Mouse (Mus musculus) erythroblast, adult 5-6 weeks (primary cell): ENCODE measurements around the gene Stard13. TPM values are rescaled to one million over a fixed set of nuclear protein-coding genes. Genes with fewer than 3 reads are reported as not detected.

Experiments used
- ATAC-seq: replicated peaks from 2 replicates; pipeline ENCODE4 v1.8.0; 2016; ENCODE audit warnings: moderate number of reproducible peaks, mild to moderate bottlenecking, moderate TSS enrichment, inconsistent platforms; ENCODE audit not compliant: poor library complexity, low FRiP score, severe bottlenecking
- total RNA-seq, 2 experiments: library from RNA; stranded (forward) in 1 of 2; stranded (reverse) in 1 of 2; fragments of 150-400 nt in 1 of 2; fragments of 200-764, 138-1000 nt in 1 of 2; gene quantifications; 2 replicates each; pipeline versions ENCODE4 v1.2.3 to v1.2.4; 2015 to 2017; ENCODE audit warnings: low replicate concordance in 2 of 2

The Stard13 gene
- total RNA-seq, 2 experiments from 2014 or later = not detected

DNA sequence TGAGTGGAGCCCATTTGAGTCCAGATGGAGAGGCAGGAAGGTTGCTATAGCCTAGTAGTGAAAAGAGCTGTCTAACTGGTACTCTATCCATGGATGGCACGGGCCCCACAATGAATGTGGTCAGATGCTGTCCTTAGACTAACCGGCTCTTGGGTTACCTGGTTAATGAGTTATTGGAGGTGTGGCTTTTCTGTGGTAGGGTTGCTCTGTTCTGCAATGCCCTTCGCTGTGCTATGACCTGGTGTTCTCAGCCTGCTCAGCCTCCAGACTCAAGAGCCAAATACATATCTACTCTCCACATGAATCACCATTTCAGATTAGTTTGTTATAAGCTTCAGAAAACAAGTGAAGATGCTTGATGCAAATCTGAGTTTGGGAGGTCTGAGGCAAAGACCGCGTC, 190.7 kb downstream of the Stard13 start:
- no peak for ATAC-seq

DNA sequence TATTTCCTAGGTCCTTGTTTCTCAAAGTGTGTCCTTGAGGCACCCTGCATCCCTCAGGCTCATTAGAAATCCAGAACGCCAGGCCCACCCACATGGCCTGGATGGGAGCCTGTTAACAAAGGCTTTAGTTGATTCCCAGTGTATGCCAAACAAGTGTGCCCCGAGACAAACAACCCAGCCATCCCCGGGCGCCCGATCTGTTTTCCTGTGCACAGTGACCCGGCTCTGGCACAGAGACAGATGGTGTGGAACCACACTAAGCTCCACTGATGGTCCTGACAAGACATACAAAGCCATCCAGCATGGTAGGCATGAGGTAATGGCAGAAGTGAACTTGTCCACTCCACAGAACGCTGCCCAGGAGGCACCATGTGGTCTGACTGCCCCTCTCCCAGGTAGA, 195.8 kb downstream of the Stard13 start:
- no peak for ATAC-seq

DNA sequence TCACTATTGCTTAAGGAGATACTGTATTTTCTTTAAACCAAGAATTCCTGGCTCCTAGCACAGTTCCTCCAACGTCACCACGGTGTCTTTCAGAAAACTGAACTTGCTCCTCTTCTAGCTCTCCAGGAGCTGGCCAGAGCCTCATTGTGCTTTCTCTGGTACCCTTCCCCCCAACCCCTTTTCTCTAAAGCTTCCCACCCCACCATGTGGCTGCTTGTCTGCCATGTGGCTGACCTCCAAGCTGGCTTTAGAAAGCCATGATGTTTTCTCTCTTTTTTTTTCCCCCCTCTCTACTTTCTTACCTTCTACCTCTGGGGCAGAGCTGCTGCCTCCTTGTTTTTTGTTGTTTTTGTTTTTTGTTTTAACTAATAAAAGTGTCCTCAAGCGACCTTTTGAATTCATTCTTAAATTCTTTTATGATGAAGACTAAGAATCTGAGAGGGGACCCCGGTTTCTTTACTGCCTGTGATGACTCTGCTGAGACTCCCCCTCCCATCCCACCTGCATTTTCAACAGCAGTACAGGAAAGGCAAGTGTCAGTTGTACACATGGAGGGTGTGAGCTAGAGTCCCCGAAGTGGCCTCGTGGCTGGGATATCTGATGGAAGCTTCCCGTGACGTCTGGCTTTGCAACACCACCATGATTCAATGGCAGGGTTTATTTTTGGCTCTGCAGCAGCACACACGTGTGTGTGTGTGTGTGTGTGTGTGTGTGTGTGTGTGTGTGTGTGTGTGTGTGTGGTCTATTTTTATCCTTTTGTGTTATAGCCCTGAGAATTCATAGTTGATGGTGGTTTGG, 198.7 kb downstream of the Stard13 start:
- no peak for ATAC-seq

DNA sequence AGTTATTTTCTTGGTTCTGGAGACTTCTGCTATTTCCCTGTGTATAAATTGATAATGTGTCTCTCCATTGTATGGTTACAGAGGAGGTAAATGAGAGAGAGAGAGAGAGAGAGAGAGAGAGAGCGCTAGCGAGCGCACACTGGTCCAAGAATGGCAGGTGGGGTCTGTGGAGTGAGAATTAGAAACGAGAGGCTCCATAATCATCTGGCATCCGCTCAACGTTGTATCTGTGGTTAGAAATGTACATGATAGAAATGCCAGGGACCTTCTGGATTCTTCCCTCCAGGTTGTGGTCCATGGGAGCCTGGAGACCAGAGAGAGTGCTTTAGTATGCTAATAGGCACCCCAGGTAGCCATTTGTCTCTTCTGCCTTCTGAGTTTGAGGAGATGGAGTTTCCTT, 204.7 kb downstream of the Stard13 start:
- no peak for ATAC-seq

DNA sequence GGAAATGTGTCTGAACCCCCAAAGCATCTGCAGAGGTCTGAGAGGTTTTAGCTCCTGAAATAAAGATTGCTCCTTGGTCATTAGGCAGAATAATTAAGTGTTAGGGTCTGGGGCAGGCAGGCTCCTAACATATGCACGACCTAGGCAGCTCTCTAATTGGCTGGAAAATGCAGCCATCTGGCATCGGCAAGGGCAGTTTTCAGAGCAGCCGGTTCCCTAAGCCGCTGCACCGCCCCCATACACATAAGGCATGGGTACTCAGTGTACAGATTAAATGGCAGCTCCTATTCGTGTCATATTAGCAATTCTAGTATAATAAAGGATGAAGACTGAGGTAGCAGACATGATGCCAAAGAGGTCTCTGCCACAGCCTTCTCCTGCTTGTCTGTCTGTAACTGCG, 206.5 kb downstream of the Stard13 start:
- ATAC-seq = no peak

DNA sequence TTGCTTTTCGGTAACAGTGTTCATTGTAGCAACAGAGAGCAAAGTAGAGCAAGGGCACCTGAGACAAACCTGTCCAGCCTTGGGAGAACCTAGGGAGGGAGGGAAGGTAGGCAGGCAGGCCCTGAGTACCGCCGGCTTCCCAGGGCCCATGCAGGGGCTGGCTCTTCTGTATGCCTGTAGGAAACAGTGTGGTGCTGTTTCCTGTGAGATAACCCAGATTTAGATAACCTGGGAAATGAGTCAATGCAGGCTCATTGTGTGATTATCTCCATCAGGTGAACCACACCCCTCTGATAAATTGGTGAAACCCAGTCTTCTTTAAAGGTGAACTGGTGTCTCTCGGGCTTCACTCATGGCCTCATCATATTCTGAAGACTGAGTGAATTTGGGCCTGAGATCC, 207.6 kb downstream of the Stard13 start:
- no peak for ATAC-seq

DNA sequence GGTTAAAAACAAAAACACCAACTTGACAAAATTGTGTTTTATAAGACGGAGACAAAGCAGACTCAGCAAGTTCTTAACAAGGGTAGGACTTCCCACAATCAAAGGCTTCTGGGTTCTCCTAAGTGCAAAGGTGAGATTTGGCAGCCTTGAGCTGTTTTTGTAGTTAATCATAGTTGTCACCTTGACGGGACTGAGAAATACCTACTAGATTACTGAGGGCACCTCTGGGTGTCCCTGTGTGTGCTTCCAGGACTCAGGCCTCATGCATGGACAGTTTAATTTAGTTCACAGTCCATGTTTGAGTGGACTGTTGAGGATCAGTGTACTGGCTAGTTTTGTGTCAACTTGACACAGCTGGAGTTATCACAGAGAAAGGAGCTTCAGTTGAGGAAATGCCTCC, 209.2 kb downstream of the Stard13 start:
- ATAC-seq = no peak

DNA sequence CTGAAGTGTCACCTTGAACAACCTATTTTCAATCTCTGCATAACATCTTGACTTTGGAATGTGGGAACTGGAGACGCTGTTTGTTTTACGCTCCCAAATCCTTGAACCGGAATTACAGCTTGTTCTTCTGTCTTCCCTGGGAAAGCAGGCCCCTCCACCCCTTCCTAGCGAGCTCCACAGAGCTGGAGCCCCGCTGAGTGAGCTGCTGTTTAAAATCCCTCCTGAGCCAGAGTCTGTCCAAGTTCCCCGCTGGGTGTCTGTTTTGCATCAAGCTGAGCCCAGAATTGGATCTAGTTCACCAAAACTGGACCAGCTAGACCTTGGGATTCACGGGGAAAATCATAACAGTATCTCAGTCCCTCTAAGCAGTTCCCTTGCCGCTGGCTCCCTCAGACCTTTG, 210.2 kb downstream of the Stard13 start:
- ATAC-seq = no peak

DNA sequence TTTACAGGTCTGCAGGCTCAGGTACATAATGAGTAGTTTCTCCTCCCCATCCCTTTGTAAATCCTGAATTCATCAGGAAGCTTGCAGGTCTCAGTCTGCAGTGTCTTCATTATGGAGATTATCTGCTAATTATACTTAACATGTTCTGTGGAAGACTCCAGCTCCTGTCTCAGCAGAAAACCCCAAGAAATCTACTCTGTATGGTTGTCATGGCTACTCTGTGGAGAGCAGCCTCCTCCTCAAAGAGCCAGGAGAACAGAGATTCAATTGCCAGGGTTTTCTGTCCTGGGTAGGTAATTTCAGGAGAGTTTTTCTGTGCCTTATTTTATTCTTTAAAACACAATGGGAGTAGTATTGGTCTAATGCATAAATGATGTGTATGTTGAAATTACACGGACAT, 210.7 kb downstream of the Stard13 start:
- no peak for ATAC-seq

DNA sequence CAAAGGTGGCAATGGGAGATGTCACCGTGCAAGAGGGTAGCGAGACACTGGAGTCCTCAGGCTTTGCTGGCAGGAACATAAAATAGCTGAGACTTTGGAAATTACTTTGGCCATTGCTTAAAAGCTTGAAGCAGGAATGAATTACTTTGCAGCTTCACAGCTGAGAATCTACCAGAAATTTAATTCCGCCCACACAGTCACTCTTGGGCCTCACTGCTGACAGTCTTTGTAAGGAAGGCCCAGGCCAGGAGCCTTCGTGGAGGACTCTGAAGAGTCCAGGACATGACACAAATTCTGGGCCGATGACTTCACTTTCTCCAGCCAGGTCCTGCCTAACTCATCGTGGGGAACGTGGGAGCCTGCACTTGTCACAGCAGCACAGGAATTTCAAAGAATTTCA, 211.6 kb downstream of the Stard13 start:
- ATAC-seq = no peak

DNA sequence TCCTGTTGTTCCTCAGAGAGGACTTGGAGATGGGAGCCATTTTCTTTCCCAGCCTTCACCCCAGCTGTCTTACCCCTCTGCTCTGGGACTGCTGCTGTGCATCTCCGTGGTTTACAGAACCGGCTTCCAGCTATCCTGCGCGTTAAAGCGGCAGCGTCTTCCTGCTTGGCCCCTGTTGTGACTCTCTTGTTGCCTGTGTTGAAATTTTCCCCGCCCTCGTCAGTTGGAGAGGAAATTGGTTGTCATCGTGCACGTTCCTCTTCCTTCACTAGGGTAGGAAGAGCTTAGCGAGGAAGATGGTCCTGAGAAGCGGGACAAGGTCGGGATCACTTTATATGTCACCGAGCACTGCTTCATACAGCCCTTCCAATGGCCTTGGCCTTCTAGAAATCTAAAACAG, 212.8 kb downstream of the Stard13 start:
- ATAC-seq = no peak

DNA sequence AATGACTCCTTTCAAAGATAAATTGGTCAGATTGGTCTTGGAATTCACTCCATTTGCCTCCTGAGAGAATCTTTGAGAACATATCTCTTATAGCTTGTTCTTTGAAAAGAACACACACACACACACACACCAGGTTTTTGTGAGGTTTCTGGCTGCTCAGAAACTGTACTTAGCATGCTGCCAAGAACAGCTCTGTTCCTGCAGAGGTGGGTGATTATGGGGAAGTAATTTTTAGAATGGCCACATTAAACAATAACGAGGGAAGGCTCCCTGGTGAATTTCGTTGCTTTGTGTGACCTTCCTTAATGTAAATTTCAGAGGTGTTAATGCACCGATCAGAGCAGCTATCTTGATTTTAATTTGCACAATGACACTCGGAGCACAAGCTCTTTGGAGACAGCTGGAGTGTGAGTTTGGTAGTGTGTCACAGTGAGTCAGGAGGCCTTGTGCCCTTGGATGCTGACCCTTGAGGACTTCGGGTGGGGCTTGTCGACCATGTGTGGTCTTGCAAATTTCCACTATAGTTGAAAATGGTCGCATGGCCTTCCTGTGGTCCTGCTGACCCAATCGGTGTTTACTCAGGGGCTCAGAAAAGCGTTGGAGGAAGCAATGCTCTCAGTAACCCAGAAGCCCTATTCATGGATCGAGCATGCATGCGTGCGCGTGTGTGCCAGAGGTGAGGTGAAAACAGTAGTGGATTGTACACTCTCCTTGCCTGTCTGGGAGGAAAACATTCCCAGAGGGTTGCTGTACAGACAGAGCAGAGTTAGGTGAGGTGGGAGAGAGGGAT, 213.4 kb downstream of the Stard13 start:
- ATAC-seq = no peak

DNA sequence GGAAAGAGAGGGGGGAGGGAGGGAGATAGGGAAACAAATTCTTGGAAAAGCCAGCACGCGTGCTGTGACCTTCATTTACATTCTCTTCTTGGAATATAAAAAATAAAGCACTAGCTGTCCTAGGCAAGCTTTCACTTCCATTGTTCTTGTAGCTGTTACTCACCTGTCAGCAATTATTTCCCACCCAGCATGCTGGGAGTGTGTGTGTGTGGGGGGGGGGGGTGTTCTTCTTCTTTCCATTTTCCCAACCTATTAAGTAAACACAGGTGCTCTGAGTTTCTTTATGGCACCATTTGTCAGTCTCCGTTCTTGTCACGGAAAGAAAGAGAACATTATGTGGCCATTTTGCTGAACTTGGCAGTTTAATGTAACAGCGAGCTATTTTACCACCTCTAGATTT, 214.7 kb downstream of the Stard13 start:
- no peak for ATAC-seq

DNA sequence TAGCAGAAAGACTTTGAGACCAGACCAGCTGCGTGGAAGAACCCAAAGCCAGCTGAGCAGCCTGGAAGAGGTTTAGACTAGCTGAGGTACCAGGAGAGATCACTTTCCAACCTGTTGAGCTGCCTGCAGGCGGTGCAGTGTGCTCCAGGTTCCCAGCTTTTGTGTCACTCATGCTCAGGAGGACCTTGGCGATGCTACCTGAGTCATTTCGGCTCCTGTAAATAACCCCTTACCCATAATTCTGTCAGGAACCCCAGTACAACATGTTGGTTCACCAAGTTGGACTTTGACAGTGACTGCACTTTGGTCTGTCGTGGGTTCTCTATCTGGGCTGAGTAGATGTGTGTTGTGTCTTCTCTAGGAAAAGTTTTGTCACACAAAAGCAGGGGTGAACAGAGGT, 215.2 kb downstream of the Stard13 start:
- ATAC-seq = no peak

DNA sequence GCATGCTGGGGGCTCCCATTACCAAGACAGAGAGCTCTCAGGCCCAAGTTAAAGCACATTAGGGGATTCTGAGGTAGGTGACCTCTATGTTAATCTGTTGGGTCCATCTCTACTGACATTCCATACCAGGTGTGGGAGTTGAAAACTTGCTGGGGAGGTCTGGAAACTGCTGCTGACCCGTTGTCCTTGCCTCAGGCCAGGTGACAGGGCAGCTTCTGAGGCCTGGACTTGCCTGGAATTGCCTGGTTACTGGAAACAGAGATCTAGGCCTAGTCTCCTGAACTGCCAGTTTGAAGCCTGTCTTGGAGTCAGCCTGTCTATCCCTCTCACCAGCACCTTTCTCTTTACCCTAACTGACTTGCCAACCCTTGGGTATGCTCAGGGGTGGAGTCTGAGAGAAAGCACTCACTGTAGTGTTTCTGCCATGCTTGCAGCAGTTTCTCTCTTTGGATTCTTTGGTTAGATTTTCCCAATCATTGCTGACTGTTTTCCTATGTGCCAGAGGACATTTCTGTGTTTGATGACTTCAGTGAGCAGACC, 229.3 kb downstream of the Stard13 start:
- ATAC-seq = no peak

DNA sequence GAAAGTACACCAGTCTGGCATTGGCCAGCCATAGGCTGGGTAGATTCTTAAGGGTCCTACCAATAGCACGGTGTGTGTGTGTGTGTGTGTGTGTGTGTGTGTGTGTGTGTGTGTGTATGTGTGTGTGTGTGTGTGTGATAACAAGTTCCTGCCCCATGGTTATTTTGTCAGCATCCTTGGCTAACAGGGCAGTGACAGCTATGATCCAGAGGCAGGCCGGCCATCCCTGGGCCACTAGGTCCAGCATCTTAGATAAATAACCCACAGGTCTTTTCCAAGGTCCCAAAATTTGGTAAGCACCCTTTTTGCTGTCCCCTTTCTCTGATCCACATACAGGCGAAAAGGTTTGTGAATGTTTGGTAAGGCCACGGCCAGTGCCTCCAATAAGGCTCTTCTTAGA, 231.6 kb downstream of the Stard13 start:
- no peak for ATAC-seq

DNA sequence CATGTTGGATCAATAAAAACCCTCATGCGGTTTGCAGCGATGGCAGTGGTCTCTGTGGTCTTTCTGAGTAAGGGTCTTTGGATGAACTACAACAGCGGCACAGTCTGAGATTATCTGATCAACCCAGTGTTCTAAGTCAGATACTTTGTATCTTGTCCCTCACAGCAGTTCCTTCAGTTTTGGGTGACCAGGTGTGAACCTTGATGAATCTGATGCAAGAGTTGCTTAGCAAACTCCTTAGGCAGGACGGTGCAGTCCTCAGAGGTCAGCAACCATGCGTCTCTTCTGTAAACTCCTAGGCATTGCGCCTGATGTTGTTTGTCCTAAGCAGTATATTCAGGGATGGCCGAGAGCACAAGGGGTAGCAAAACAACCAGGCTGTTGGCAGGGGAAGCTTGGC, 232.5 kb downstream of the Stard13 start:
- ATAC-seq = no peak

DNA sequence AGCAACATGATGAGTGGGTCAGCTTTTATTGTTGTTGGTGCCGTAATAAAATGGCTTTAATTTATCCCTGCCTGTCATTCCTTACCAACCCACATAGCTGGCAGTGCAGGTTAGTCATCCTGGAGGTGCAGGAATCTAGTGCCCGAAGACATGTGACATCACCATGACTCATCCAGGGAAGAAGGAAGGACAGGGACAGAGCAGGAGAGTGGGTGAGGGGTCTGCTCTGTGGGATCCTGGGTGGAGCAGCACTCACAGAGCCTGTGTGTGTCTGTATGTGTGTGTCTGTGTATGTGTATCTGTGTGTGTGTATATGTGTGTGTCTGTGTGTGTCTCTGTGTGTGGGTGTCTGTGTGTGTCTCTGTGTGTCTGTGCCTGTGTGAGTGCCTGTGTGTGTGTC, 237.1 kb downstream of the Stard13 start:
- no peak for ATAC-seq

DNA sequence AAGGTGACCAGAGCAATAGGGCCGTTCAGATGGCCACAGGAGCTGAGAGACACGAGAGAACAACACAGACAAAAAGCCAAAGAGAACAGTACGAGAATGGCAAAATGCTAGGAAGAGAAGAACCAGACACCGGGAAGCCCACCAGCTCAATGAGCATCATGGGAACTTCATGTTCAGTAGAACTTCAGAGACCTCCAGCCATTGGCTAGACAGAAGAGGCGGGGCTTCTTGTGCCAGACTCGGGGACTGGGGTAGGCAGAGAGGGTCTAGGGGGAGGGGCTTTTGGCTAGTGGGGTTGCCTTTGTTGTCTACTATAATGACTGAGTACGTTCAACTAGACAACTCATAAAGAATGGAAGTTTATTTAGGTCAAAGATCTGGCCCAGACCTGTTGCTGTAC, 239.5 kb downstream of the Stard13 start:
- no peak for ATAC-seq
